ENCODE assay signal across 1 mouse cellular context in the genomic region with DNA sequence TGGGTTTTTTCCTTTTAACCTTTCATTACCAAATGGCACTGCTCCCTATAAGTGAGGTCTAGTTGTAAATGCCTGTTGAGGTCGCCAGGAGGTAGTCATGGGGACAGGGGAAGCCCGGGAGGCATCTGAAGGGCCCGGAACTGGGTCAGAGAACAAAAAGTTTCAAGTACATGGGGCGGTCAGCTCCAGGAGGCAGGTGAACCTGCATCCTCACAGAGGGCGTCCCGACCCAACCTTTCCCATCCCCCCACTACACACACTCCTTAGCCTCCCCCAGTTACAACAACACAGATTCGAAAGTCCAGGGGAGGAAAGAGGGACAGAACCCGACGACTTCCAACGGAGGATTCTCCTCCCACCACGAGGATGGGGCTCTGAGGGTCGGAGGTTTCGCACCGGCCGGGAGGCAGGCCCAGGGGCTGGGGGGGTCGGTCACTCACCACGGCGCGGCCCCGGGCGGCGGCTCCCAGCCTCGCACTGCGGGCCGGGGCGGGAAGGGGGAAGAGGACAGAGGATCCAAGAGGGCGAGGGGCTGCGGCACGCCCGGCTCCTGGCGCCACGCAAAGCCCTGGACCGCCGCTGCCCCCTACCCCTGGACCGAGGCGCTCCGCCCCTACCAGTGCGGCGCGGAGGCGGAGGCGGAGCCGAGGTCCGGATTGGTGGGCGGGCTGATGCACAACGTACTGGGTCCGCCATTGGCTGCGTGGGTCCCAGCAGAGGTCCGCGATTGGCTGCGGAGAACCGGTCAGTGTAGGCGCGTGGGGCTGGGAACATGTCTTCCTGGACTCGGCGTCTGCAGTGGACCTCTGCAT.
TF ChIP-seq lines count a peak whose summit lies in the region.

No protein-coding gene starts in this region.

TF ChIP-seq in C2C12, 6 proteins besides CTCF, POLR2A, EP300 and RAD21:
- no peak for TF ChIP-seq CEBPB (IDR thresholded peaks at IDR 0.05; ENCODE audit: low read depth)
- no peak for TF ChIP-seq MYOG (IDR thresholded peaks at IDR 0.05; ENCODE audit: control insufficient read depth, extremely low read depth, insufficient read length)
- TF ChIP-seq MYOD1 (IDR thresholded peaks at IDR 0.05; ENCODE audit: control insufficient read depth, insufficient read length, low read depth) = no peak
- no peak for TF ChIP-seq USF1 (IDR thresholded peaks at IDR 0.05; ENCODE audit: low read depth)
- TF ChIP-seq MAX (IDR thresholded peaks at IDR 0.05) = peak; percentile 43
